Mouse (Mus musculus) heart, postnatal 25 days (tissue): ENCODE results near the gene Itih3. TPM values are rescaled to one million over a fixed set of nuclear protein-coding genes. Genes with fewer than 3 reads are reported as not detected.

Experiments
- DNase-seq: peaks from one replicate; pipeline ENCODE4 v3.0.0; 2022; ENCODE audit warnings: low spot score
- intact Hi-C: fragments of 180-260 bp; cut with DNase I; formaldehyde crosslinking; loops from one replicate; pipeline ENCODE4 v1.15.1; 2025
- total RNA-seq, 2 experiments: library from RNA; stranded (reverse); gene quantifications; 2 replicates each; pipeline ENCODE4 v1.2.3; 2021

The Itih3 gene
- under 1 TPM; 0.39 to 0.64 TPM for total RNA-seq

- no peak for DNase-seq
Measured at GRCm38 (mm10) chr14:30923375-30924105, at the start of gene Itih3. Itih3 (minus strand) TSS chr14:30923760.

DNA sequence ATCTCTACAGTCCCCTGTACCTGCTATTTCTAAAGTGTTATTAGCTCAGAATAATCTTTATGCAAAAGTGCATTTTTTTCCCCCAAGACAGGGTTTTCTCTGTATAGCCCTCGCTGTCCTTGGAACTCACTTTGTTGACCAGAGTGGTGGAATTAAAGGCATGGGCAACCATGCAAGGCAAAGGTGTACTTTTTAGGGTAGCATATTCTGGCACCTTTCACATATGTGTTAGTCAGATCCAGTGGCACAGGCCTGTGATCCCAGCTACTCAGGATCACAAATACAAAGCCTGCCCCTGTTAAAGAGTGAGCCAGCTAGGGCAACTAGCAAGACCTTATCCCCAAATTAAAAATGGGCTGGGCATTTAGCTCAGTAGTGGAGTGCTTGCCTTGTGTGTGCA lies 36.8 kb upstream of the Itih3 start:
- intact Hi-C loops = no loop called here
- no peak for DNase-seq

More at GRCm38 (mm10) chr14:30923375-30924105, at the start of gene Itih3:
- intact Hi-C loops = no loop called here

DNA sequence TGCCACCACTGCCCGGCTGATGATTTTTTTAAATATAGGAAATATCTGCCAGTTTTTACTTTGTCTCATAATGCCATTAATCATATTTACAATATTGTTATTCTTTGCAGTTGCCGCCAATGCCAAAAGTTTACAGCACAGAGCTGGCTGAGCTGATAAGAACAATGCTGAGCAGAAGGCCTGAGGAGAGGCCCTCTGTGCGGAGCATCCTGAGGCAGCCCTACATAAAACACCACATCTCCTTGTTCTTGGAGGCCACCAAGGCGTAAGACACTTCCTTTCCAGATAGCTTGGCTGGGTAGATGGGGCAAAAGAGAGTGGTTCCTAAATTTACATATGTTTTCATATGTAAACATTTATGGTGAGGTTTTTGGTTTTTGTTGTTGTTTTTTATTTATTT lies 35.5 kb upstream of the Itih3 start:
- no peak for DNase-seq
- intact Hi-C loops = no loop called here

- no peak for DNase-seq
- intact Hi-C loops = no loop called here
Measured at GRCm38 (mm10) chr14:30958517-30958916, 35.0 kb upstream of the Itih3 start.

DNA sequence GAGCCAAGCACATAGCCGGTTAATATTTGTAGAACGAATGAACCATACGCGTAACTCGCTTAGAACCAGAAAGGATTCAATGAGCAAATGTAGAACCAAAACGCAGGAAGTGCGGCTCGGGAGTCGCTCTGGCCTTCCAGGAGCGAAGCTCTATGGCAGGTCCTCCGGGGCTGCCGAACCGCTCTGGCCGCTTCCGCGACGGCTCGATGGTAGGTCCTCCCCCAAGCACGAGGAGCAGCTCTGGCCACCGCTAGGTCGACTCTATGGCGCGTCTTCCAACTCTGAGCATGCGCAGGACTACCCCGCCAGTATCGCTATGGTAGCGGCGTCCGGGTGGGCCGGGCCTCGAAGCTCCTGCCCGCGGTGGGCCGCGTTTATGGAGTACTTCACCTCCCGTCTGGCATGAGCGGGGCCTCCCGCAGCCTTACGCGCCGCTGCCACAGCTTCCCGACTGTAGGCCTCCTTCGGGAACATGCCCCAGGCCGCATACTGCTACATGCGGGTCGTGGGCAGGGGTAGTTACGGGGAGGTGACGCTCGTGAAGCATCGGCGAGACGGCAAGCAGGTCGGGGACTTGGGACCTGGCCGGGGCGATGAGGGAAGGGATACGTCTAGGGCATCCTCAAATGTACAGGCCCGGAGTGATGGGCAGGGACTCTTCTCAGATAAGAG lies 27.7 kb upstream of the Itih3 start, which contains the start of gene Nek4:
Gene Nek4 (plus strand): TSS at position 224 of the 672 bp plus-strand sequence.
- intact Hi-C loops = loop anchor here (5.0 kb wide), 1 partner anchor 51 kb away; the partner anchor contains the start of genes Glt8d1 and Spcs1
- peak; percentile 93 for DNase-seq

GRCm38 (mm10) chr14:30949986-30950385 lies 26.4 kb upstream of the Itih3 start:
- DNase-seq = no peak
- intact Hi-C loops = loop anchor here (5.0 to 10.0 kb wide), 2 partner anchors 52 to 125 kb away; partner anchors contain the start of genes Glt8d1, Spcs1 and Tmem110

DNA sequence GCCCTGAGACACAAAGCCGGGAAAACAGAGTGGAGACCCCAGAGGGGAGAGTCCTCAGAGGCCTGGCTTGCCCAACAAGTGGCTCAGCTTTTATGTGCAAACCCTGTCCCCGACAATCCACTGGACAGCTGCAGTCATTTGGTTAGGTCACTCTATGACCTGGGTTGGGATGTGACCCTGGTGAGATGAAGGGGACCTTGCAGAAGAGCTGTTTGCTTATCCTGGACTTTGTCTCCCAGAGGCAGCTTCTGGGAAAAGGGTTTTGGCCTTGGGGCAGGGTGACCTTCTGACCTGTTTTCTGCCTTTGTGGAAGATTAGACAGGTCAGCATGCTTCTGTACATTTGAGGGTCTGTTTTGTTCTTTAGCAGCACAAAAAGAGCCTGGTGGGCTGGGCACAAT lies 21.2 kb upstream of the Itih3 start:
- intact Hi-C loops = loop anchor here (2.0 to 10.0 kb wide), 3 partner anchors 62 to 120 kb away; partner anchors contain the start of gene Tmem110
- no peak for DNase-seq

DNA sequence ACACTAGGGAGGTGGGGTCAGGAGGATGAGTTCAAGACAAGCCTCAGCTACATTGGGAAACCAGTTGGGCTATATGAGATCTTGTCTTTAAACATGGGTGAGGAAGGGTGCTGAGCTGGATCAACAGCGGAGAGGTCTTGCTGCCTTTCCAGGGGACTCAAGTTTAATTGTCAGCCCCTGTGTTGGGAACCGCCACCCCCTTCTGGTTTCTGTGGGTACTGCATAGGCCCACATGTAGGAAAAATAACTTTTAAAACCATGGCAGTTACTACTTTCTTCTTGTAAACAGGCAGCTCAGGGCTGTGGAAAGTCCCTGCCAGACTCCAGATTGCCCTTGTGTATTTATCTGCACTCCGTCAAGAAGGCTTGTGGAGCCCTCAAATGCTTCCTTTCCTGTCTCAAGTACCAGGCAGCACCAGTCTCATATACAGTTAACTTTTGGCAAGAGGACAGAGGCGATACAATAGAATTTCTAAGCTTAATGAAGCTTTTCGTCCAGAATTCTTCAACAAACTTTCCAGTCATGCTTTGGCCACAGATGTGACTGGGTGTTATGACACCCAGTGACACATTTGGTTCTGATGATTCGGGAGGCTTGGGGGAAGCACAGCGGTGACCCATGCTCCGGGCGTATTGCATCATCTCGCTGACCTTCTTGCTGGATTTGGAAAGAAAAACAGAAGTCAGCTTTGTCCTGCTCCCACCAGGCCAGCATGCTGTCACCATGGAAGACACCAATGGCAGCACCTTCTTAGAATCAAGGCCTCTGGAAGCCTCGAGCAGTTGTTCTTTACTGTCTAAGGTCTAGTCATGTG lies 20.5 kb upstream of the Itih3 start:
- DNase-seq = peak; percentile 31
- intact Hi-C loops = loop anchor here (2.0 to 10.0 kb wide), 3 partner anchors 62 to 119 kb away; partner anchors contain the start of gene Tmem110

DNA sequence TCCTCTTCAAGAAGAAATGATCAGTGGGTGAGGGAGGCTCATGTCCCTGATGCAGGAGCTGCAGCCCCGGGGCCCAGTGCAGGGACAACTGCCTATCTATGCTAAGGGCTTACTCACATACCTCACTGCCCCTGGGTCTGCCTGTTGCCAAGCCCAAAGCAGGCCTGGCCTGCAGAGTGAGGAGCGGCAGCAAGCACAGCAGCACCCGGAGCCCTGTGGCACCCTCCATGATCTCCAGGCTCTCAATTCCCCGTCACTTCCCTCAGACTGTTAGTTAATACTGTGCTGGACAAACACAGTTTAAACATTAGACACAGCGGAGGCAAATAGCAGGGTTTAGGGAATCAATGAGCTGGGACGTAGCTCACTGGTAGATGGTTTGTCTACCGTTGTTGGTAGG lies 19.5 kb upstream of the Itih3 start, which contains the start of gene Itih1:
Gene Itih1 (minus strand): TSS at position 252 of the 400 bp plus-strand sequence.
- intact Hi-C loops = loop anchor here (5.0 to 10.0 kb wide), 2 partner anchors 61 to 118 kb away; partner anchors contain the start of gene Tmem110

DNA sequence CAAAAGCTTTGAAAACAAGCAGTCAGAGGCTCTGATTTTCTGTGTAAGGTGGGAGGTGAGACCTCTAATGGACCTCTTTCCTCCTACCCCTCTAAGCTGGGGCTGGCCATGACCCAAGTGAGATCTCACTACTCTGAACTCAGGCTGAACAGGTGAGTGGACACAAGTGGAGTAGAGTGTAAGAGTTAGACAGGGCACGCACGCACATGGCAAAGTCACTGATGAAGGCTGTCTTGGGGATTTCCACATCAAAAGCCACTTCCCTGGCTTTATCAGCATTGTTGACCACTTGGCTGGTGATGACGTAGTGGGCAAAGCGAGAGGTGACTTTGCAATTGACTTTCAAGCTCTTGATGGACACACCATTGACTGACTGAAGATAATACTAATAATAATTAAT lies 18.7 kb upstream of the Itih3 start:
- DNase-seq = no peak
- intact Hi-C loops = loop anchor here (5.0 to 10.0 kb wide), 2 partner anchors 60 to 117 kb away; partner anchors contain the start of gene Tmem110

More for the DNA sequence above, 19.5 kb upstream of the Itih3 start, which contains the start of gene Itih1:
- no peak for DNase-seq

- intact Hi-C loops = no loop called here
- DNase-seq = no peak
Measured at GRCm38 (mm10) chr14:30933351-30933750, 9.8 kb upstream of the Itih3 start.

- intact Hi-C loops = no loop called here
Measured at GRCm38 (mm10) chr14:30930386-30930785, 6.8 kb upstream of the Itih3 start.

GRCm38 (mm10) chr14:30925492-30925891 lies 1.9 kb upstream of the Itih3 start:
- DNase-seq = no peak
- intact Hi-C loops = no loop called here

More at GRCm38 (mm10) chr14:30930386-30930785, 6.8 kb upstream of the Itih3 start:
- DNase-seq = no peak

GRCm38 (mm10) chr14:30922053-30922670 lies 1.4 kb downstream of the Itih3 start:
- intact Hi-C loops = no loop called here
- no peak for DNase-seq

- intact Hi-C loops = no loop called here
- no peak for DNase-seq
Measured at GRCm38 (mm10) chr14:30916516-30916915, 7.0 kb downstream of the Itih3 start.

DNA sequence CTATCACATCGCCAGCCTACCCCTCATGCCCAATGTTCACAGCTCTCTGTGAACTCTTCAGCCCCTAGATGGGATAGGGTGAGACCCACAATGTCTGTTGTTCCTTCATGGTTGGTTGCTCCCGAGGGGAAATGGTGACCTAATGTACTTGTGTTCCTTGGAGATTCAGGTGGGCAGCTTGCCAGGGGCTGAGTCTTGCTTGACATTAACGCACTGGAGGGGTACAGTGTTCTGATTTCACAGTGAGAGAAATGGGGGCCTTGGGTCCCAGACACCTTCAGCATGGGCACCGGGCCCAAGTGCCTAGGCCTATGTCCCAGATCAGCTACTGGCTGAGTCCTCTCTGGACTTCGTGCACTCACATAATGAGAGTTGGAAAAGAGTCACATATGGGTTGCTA lies 10.2 kb downstream of the Itih3 start:
- intact Hi-C loops = no loop called here
- DNase-seq = no peak

DNA sequence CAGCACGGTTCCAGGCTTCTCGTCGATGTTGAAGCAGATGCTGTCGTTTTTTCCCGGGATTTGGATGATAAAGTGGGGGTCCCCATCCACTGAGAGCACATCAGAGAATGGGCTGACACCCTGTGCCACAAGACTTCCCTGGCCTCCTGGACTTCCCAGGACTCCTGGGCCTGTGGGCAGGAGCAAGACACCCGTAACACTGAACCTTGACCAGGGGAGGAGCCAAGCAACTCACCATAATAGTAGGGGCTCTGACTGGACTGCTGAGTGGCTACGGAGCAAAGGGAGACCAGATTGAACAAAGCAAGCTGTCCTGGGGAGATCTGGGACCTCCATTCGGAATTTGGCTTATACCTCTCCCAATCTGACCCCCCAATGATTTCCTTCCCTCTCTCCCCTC lies 10.9 kb downstream of the Itih3 start:
- intact Hi-C loops = no loop called here
- no peak for DNase-seq

DNA sequence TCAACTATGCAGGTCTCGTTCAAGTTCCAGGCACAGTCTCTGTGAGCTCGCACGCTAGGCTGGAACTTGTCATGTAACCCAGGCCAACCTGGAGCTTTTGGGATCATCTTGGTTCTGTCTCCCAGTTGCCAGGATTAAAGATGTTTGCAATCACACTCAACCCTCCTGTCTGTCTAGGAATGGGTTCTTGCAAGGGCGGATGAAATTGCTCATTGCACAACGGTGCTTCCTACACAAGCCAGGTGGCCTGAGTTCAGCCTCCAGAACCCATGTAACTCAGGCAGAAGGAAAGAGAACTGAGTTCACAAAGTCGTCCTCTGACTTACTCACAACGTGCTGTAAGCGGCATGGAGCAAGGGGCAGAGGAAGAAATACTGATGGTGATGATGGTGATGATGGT lies 12.4 kb downstream of the Itih3 start:
- DNase-seq = no peak
- intact Hi-C loops = no loop called here

- no peak for DNase-seq
- intact Hi-C loops = no loop called here
Measured at GRCm38 (mm10) chr14:30907814-30908265, 15.7 kb downstream of the Itih3 start.
